Mouse (Mus musculus) brain, embryonic 14.5 days (tissue): ENCODE data around the gene Adora2b.

Source experiments
- CTCF ChIP-seq: fragments of 200-500 bp; IDR thresholded peaks from 2 replicates; pipeline ENCODE4 v1.5.1; 2012; ENCODE audit warnings: inconsistent platforms, mild to moderate bottlenecking, moderate library complexity, borderline replicate concordance; ENCODE audit not compliant: insufficient read depth, insufficient read length; ENCODE audit errors: extremely low read depth
- POLR2A ChIP-seq: fragments of 200-500 bp; IDR thresholded peaks from 2 replicates; pipeline ENCODE4 v1.6.1; 2012; ENCODE audit warnings: mild to moderate bottlenecking, inconsistent platforms, borderline replicate concordance; ENCODE audit not compliant: poor library complexity, insufficient read depth, insufficient read length, severe bottlenecking; ENCODE audit errors: extremely low read depth

DNA sequence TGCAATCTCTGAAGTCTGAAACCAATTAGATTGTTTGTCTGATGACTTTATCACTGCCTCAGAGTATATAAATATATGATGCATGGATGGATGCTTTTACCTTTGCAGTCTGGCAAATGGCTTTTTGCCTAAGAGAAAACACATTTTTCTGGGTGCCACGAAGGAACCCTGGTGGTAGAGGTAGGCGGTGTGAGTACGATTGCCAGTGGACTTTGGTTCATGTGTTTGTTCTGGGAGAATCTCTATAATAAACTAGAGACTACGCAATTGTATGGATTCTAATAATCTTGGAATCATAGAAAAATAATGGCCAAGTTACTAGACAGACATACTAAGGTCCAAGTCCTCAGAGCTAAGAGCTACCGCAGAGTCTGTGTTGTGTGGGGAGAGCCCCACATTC lies 66.2 kb downstream of the Adora2b start:
- TF ChIP-seq CTCF (no peak), POLR2A (no peak)
